Mouse (Mus musculus): ENCODE data around the gene Calm5. TPM values are rescaled to one million over a fixed set of nuclear protein-coding genes. Genes with fewer than 3 reads are reported as not detected.
"Not testable (repeated sequence)": the region's sequence is repeated elsewhere in the genome, so short reads cannot be mapped to it uniquely, and the experiment has no call there.

The Calm5 gene
- total RNA-seq, 2 experiments from 2014 or later, result not detected

DNA sequence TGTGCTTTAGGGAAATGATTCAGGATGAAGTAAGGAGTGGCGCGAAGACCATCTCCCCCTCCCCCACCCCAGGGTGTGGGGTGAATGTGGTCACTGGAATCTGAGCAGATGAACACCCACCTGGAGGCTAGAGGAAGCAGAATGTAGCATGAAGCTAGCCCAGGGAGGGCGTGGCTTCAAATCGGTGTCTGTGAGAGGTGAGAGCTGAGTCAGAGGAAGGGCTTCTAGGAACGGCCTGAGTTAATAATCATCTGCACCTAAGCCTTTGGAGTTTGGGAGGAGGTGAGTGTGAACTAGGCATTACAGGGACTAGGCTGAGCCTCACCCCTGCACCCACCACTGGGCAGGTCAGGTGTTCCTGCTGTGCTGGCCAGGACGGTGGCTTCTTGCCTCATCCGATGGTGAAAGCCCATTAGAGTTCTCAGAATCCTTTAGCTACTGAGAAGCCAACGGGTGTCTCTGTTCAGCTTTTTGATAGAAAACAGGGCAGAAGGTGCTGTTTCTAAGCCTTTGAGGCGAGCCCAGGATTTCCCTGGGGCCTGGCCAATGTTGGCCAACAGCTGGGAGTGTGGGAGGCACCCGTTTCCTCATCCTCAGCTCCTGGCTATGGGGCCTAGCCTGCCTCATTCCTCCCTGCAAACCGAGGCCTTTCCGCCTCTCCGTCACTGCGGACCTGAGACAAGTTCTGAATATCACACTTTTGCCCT is 11.8 kb downstream of the Calm5 start:
- DNase-seq (ENCODE audit: low spot score in 2 of 2), result peak in 1 of 2 experiments; percentile 11

GRCm38 (mm10) chr13:3866355-3867052 is 12.5 kb downstream of the Calm5 start:
- no peak for DNase-seq (ENCODE audit: low spot score in 2 of 2)

- no peak for DNase-seq (ENCODE audit: low spot score in 2 of 2)
These were observed 13.2 kb downstream of the Calm5 start for GRCm38 (mm10) chr13:3867158-3867557.

- no peak for DNase-seq (ENCODE audit: low spot score in 2 of 2)
These were observed 15.9 kb downstream of the Calm5 start for GRCm38 (mm10) chr13:3869901-3870300.

DNA sequence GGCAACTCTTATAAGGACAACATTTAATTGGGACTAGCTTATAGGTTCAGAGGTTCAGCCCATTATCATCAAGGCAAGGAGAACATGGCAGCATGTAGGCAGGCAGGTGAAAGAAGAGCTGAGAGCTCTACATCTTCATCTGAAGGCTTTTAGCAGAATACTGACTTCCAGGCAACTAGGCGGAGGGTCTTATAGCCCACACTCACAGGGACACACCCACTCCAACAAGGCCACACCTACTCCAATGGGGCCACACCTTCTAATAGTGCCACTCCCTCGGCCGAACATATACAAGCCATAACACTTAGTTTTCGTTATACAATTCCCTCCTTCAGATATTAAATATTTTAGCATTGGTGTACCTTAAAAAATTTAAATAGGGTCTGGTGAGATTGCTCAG is 18.9 kb downstream of the Calm5 start:
- DNase-seq (ENCODE audit: low spot score in 2 of 2), result no peak

DNA sequence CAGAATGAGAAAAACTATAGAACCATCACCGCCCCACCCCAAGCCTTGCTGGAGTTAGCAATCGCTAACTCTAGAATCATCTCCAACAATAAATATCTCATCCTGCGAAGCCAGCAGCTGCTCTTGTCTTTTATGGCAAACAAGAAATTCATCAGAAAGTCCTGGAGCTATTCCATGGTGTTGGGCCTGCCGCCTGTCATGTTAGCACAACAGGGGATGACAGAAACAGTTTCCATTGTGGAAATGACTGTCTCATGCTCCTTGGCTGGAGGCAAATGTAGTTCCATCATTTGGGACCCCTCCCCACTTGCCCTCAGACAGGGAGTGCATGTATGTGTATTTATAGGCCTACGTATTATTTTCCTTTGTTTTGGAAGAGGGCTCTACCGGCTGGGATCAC is 22.5 kb downstream of the Calm5 start:
- DNase-seq (ENCODE audit: low spot score in 2 of 2), result no peak

DNA sequence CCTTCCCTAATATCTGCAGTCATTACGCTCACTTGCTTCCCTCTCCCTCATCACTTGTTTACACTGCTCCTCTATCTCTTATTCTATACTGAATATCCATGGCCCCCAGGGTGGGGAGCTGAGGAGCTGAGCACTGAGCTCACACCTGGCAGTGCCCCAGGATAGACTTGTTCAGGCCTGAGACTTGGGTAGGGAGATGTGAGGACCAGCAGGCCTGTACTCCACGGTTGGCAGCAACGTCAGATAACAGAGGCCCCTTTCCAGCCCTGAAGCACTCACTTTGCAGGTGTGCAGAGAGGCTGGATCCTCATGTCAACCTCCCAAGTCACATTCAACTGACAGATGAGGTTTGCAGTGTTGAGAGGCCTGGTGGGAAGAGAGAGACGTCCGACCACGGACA is 23.2 kb downstream of the Calm5 start:
- DNase-seq (ENCODE audit: low spot score in 2 of 2), result no peak

DNA sequence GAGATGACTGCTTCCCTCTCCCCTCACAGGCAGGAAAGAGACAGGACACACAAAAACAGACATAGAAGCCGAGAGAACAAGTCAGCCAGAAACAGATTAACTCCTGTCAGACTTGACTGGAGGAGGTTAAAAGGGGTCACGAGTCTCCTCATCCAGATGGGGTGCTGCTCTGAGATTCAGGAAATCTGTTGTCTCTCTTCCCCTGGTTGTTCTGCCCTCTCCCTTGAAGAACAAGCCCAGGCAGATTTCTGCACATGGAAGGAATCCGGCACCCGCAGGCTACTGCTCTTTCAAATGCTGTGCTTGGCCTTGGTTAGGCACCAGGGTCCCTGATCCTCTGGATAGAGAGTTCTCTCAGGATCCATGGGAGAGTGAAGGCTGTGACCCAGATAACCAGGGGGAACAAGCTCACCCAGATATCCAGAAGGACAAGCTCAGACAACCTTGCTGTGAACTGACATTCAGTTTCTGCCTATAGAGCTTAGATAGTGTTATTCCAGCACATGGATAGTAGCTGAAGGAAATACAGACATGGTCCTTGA is 23.8 kb downstream of the Calm5 start:
- DNase-seq (ENCODE audit: low spot score in 2 of 2), result no peak

- DNase-seq (ENCODE audit: low spot score in 2 of 2), result no peak
These were observed 32.7 kb downstream of the Calm5 start for GRCm38 (mm10) chr13:3886663-3887062.

GRCm38 (mm10) chr13:3889111-3889510 is 35.1 kb downstream of the Calm5 start:
- no peak for DNase-seq (ENCODE audit: low spot score in 2 of 2)

GRCm38 (mm10) chr13:3890061-3890460 is 36.1 kb downstream of the Calm5 start:
- DNase-seq (ENCODE audit: low spot score in 2 of 2), result no peak

DNA sequence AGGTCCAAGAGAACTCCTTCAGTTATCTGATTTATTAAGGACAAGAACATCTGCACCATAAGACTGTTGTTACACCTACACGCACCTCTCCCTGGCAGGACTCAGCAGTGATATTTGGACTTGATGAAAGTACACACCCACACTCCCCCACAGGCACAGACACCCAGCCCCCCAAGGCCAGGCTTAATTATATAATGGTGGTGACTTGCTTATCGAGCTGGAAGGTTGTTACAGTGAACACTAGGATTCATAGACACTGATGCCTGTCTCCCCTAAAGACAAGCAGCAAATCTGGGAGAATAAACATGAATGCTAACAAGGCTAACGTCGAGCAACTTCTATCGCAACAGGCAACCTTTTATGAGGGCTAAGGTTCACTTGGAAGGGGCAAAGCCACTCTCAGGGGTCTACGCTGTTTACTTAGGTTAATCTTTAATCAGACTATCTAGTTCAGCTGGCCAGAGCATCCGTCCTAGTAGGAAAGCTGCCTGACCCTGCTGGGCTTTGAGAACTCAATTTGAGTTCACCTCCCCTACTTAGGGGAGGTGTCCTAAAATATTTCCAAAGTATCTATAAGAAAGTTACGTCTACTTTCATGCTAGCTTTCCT is 37.6 kb downstream of the Calm5 start:
- DNase-seq (ENCODE audit: low spot score in 2 of 2), result no peak

GRCm38 (mm10) chr13:3892601-3893000 is 38.6 kb downstream of the Calm5 start:
- DNase-seq (ENCODE audit: low spot score in 2 of 2), result no peak

DNA sequence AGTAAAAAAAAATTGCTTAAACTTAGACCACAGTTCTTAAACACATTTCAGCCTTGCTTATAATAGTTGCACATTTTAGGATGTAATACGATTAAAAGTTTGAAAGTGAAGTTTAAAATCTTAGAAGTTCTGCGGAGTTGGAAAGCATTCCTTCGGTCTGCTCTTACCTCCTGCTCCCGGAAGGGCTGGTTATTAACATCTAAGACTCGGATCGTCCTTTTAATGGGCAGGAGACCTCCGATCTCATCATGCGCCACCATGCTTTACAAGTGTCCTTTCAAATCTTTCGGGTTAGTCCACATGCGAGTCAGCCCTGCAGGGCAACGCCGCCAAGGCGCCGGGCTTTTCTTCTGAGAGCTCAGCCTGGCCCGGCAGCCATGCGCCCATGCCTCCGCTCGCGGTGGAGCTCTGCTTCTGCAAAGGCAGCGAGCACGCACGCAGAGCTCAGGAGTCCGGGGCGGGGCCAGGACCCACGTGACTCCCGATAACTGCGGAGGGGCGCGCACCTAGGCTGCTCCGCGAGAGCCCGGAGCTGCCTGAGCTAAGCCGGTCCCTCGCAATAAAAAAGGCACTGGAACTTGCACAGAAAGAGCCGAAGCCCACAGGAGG is 39.3 kb downstream of the Calm5 start:
- DNase-seq (ENCODE audit: low spot score in 2 of 2), result peak; percentile 90 to 91

- no peak for DNase-seq (ENCODE audit: low spot score in 2 of 2)
These were observed 40.6 kb downstream of the Calm5 start for GRCm38 (mm10) chr13:3894549-3894948.

GRCm38 (mm10) chr13:3895397-3895980 is 41.5 kb downstream of the Calm5 start:
- no peak for DNase-seq (ENCODE audit: low spot score in 2 of 2)

GRCm38 (mm10) chr13:3896032-3896431 is 42.1 kb downstream of the Calm5 start:
- DNase-seq (ENCODE audit: low spot score in 2 of 2), result no peak

- DNase-seq (ENCODE audit: low spot score in 2 of 2), result peak; percentile 76 to 84
These were observed 42.9 kb downstream of the Calm5 start for GRCm38 (mm10) chr13:3896913-3897312.

DNA sequence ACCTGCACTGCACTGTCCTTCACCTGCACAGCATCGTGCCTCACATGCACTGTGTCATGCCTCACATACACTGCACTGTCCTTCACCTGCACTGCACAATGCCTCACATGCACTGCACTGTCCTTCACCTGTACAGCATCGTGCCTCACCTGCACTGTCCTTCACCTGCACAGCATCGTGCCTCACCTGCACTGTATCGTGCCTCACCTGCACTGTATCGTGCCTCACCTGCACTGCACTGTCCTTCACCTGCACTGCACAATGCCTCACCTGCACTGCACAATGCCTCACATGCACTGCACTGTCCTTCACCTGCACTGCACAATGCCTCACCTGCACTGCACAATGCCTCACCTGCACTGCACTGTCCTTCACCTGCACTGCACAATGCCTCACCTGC is 44.2 kb downstream of the Calm5 start:
- DNase-seq (ENCODE audit: low spot score in 2 of 2), result not testable (repeated sequence)

GRCm38 (mm10) chr13:3899301-3899700 is 45.3 kb downstream of the Calm5 start:
- DNase-seq (ENCODE audit: low spot score in 2 of 2), result no peak

All from left cerebral cortex, adult 18-20 months (tissue).